Mouse (Mus musculus) T-helper 1 cell (primary cell): ENCODE data around the gene Dag1.

Source experiments
- in situ Hi-C: fragments of 300-600 bp; cut with MboI, MseI; formaldehyde crosslinking; loops from one replicate; pipeline ENCODE4 v1.15.1; 2025; ENCODE audit warnings: high pct_unique_total_duplicates

Gene Dag1

DNA sequence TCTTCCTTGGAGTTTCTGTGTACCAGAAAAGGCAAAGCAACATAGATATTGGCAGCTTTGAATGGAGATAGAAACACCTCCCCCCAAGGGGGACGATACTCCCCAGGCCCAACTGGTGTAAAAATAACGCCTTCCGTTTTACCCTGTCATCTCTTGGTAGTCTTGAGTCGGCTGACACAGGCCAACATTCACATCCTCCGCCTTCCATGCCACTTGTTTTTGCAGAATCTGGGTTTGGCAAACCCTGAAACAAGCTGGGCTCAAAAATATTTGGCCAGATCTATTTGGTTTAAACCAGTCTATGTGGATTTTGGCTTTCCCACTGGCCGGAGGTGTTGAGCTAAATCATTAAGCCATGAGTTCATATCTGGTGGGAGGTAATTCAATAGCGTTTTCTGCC is 74.7 kb downstream of the Dag1 start:
- in situ Hi-C loops = no loop called here

DNA sequence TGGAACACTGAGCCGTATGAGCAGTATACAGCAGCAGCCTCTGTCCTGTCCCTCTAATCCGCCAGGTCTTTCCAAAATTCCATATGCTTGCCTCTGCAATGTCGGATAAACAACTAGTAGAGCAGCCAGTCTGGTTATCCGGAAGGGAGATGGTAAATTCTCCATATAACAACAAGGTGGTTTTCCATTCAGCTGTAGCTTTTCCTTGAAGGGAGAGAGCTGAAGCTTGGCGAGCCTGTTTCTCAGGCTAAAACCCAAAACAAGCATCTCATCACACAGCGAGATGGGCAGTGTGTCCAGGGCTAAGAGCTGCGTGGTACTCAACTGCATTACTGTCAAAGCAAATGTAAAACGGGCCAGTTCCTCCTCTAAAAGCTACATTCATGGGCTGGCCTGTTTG is 75.2 kb downstream of the Dag1 start:
- in situ Hi-C loops = no loop called here

DNA sequence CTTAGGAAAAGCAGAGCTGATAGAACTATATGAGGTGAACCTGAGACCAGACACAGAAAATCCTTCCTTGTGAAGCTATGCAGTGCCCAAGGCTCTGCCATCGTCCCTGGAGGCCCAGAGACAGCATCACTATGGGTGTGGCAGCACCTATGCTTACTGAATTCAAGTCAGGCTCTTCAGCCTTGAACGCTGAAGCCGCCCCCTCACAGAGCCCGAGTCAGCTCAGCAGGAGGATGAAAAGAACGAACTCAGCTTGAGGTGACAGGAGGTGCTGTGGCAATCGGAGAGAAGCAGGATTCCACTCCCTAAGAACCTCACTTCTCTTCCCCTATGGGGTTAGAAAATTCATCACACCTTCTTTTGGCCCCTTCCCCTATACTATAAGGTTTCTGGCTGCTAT is 76.1 kb downstream of the Dag1 start:
- in situ Hi-C loops = no loop called here

DNA sequence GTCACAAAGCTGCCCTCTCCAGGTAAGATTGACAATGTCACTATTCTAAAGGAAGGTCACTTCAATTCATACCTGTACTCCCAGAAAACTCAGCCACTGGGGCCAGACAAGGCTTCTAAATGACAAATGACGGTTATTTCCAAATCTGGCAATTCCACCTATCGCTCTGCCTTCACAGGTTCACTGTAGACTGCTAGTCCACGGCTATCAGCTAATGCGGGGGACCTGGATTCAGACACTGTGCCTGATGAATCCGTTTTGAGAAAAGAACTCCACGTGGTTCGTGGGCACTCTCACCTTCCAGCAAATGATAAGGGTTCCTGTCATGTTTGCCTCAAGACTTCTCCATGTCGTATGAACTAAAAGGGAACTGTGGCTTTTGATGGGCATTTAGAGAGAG is 78.0 kb downstream of the Dag1 start:
- in situ Hi-C loops = no loop called here

DNA sequence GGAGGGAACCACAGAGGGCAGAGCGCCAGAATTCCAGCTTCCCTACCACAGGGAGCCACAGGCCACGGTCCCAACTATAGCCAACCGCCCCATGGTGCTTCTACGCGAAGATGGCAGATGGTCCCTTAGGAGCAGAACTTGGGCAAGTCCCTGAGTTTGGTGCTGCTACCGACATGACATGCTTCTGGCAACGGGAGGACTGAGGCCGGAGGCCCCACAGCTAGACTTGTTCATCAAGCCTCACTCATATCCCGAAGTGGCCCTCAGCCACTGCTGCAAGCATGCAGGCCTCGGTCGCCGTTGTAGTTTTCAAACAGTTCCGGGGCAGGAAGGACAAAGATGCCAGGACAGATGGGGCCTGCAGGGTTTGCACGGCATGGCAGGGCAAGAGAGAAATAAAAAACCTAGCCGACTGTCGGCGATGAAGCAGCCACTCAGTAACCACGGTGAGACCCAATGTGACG is 80.2 kb downstream of the Dag1 start:
- in situ Hi-C loops = no loop called here

DNA sequence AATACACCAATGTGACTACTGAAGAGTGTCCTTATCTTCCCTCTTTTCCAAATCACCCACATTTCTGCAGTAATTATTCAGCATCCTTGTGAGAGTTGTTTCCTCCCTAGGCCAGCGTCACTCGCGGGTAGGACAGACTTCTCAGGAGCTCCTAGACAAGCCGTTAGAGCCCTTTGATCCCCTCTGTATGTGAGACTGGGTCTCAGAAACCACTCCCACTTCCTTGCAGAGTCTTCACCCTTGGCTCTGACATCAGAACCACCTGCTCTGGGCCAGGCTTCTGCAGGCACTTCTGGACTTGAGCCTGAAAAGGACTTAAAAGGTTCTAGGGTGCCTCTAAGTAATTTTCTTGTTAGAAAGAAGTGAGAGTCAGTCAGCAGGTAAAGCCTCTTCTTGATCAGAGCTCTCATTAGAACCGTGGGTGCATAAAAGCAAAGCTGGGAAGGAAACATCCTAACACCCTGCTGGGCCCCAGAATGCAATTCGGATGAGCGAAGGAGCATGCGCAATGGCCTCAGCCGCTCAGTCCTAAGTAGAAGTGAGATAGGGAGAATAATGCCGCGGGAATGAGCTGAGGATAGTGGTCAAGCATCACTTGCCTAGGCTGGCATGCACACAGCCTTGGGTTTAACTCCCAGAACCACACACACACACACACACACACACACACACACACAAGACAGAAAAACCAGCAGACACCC is 80.8 kb downstream of the Dag1 start:
- in situ Hi-C loops = no loop called here

DNA sequence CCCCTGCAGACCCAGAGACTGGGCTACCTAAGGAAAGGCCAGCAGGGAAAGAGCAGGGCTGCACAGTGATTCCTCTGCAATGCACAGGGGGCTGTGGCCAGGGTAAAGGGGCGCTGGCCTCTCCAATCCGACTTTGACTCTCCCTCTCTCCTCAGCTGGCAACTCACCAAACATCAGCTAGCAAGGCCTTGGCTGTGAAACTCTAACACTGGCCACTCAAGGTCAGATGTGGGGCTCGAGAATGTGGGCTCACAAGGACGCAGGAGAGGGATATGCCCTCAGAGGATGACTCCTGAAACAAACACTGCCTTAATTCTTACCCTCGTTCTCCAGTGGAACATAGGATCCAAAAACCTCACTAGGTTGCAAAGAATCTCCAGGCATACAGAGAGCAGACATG is 85.4 kb downstream of the Dag1 start:
- in situ Hi-C loops = no loop called here

DNA sequence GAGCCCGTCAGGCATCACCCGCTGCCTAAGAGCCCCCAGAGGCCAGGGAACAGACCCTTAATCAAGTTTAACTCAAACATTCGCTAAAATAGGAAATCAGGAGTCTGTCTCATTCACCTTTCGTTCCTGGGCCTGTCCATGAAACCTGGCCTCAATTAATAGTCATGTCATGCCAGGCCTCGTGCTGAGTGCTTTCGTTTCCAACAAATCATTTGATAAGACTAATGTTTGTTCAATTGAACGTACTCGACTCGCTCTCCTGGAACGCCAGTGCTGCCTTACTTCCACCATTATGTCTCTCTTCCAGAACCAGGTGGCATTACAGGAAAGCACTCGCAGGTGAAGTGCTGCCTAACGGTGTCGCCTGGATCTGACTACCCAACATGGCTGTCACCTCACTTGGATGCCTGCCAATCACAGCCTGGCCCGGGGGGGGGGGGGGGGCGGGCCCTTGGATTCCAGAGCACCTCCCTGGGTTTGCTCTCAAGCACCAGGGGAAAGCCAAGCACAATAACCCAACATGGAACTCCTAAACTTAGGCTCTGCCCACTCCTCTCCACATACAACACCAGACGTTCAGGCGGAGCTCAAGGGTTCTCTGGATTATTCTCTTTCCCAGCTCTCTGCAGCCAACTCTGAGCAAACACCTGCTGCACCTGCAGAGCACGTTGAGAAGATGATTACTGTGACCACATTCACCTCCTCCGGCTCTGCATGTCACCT is 88.5 kb downstream of the Dag1 start:
- in situ Hi-C loops = no loop called here

DNA sequence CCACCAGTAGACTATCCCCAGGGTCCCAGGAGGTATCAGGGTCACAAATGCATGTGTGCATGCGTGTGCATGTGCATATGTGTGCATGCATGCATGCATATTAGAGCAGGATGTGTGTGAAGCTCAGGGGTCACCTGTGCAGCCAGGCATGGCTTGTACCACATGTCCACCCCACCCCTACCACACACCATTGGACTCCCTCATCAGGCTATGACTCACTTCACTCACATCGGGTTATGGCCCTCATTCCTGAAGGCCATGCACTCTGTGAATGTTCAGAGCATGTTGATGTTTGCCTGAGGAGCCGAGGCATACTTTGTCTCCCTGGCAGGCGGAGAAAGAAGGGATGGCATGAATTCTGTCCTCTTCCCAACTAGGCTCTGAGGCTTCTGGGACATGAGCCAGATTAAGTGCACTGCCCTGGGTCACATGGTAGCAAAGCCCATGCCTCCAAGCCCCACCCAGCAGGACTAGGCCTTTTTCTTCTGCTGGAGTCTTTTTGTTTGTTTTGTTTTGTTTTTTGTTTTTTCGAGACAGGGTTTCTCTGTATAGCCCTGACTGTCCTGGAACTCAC is 90.9 kb downstream of the Dag1 start:
- in situ Hi-C loops = no loop called here

DNA sequence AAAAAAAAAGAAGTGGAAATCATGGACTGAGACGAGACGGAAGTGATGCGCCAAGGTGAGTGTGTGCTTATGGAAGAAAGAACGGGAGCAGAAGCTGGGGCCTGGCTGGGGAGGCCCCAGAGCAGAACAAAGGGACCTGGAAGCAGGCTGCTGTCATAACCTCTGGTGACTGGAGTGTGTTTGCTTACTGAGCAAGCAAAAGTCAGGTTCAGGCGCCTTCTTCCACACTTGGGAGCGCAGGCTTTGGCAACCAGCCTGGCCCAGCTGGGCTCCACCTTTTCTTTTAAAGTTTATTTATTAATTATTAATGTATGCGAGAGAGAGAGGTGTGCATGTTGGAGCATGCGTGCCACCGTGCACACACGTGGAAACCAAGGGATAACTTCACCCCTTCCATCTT is 94.0 kb downstream of the Dag1 start:
- in situ Hi-C loops = no loop called here

DNA sequence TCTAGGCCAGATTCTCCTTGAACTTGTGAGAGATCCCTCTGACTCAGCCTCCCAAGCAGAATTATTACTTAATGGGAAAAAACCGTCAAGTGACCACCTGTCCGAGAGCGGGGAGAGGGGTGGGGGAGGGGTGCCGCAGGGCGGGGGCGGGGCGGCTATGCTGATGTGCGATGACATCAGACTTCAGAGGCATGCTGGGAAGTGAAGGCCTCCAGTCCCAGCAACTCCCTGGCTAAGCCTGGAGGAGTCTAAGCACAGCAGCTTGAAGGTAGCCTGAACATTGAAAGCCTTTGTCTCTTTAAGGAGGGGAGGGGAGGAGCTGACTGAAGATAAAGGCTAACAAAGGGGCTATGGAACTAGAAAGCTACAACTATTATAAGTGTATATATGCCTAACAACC is 98.6 kb downstream of the Dag1 start:
- in situ Hi-C loops = no loop called here

DNA sequence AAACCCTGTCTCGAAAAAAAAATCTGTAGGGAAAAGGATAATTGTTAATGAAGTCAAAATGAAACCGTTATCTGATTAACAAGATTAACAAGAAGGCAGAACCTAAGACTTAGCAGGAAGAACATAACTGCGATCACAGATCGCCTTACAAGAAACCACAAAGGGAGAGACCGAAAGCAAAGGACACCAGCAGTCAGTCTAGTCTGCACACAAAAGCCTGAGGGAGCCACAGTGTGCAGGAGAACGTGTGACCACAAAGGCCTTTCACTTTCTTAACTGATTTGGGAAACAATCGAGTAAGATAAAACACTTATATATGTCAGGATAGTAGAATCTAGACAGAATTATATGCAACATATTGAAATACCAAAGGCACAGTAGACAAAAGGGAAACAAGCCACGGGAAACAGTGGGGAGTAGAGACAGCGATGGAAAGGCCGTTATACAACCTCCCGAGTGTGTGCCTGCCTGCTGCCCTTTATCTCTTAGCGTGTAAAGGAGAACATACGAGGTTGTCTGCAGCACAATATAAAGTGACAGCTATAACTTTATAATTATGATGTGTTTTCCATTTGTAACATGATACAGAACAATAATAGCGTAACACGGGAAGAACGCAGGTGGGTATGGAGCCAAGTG is 100.0 kb downstream of the Dag1 start:
- in situ Hi-C loops = no loop called here

DNA sequence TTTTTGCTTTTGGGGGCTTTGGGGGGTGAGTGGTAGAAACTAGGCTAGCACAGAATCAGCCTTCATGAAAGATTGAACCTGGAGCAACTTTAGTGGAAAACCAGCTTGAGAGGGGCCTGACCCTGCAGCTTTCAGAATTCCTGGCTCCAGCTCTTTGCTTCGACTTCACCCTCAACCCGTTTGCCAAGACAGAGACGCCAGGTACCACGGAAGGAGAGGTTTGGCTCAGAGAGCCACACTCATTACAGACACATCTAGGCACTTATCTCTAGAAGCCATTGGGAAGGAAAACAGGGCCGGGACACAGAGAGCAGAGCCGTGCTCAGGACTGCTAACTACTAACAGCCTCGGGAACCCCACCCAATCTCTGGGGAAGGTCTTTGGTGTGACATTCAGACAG is 105.9 kb downstream of the Dag1 start:
- in situ Hi-C loops = no loop called here

DNA sequence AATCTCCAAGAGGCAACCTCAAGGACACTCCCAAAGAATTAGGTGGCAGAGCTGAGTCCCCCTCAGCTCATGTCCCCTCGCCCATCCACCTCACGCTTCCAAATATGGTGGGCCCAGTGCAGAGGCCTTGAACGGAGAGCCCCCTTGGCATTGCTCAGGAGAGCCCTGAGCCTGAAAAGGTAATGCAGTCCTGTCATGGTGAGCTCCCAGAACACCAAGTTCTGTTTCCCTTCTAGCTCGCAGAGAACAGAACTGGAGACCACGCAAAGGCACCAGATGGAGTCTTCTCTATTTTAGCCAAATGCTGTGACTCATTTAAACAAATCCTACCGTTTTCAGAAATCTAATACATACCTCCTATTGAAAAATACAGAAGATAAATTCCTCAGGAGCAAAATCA is 106.3 kb downstream of the Dag1 start:
- in situ Hi-C loops = no loop called here

DNA sequence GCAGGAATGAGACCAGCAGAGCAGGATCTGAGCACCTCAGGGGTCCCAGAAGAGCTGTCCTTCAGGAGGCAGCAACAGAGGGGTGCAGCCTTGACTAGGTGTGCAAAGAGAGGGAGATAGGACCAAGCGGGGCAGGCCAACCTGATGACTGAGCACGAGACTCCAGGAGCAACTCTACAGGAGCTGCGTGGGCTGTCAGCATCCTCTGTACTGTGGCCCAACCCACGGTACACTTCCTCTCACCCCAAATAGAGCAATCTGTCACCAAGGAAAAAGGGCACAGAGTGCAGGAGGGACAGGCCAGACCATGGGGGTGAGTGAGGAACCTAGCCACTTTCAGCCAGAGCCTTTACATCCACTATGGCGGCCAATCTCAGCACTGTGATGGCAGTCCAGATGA is 107.0 kb downstream of the Dag1 start:
- in situ Hi-C loops = no loop called here

DNA sequence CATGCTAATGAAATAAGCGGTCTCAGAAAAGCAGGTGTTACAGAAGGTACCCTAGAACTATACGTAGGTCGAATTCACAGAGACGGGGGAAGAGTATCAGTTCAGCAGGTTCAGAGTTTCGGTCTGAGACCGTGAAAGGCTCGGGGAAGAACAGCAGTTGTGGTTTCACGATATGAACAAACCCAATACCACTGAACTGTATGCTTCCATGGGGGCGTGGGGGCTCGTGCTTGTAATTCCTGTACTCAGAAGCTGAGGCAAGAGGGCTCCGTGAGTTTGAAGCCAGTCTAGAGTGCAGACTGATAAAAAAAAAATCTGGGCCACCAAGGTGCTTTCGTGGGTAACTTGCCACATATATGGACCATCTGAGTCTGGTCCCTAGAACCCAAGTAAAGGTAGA is 108.9 kb downstream of the Dag1 start:
- in situ Hi-C loops = no loop called here
